Mouse (Mus musculus) embryonic stem cell, embryonic (primary cell): ENCODE measurements at regions not wholly inside any gene's neighbourhood (a gene's known extent, or its start where the extent isn't known, plus 50 kb on each side); places are given as distances from the start of the nearest gene placed in this dataset.

Source experiments
- CTCF ChIA-PET, 4 experiments: fragments of 300-600 bp in 2 of 4; fragments of 350-600 bp in 2 of 4; sonication (Branson Sonifier 250); formaldehyde crosslinking; loops; one replicate each; lab custom pipeline; 2022; ENCODE audit warnings: inconsistent platforms in 2 of 4; lab: Charles Lee
- POLR2A ChIA-PET, 4 experiments: fragments of 300-600 bp in 2 of 4; fragments of 350-600 bp in 2 of 4; sonication (Branson Sonifier 250); formaldehyde crosslinking; loops; one replicate each; lab custom pipeline; 2022; ENCODE audit warnings: antibody characterized with exemption in 4 of 4, inconsistent platforms in 1 of 4; lab: Charles Lee

DNA sequence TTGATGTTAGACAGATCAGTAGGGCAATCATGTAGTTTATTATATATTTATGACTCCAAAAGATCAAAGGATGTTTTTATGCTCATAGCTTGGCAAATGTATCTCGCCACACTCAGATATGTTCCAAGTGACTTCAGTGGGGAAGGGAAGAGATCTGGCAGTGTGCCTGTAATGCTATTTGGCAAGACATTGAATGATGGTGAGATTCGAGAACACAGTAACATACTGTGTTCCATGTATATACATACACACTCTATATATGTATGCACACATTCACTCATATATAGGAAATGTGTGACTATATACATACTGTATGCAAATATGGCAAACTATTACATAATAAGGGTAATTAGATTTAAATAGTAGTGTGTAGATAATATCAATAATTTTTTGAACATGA lies 577.3 kb upstream of the Arrdc4 start:
- POLR2A ChIA-PET, result no interaction called here
- CTCF ChIA-PET, result no interaction called here

DNA sequence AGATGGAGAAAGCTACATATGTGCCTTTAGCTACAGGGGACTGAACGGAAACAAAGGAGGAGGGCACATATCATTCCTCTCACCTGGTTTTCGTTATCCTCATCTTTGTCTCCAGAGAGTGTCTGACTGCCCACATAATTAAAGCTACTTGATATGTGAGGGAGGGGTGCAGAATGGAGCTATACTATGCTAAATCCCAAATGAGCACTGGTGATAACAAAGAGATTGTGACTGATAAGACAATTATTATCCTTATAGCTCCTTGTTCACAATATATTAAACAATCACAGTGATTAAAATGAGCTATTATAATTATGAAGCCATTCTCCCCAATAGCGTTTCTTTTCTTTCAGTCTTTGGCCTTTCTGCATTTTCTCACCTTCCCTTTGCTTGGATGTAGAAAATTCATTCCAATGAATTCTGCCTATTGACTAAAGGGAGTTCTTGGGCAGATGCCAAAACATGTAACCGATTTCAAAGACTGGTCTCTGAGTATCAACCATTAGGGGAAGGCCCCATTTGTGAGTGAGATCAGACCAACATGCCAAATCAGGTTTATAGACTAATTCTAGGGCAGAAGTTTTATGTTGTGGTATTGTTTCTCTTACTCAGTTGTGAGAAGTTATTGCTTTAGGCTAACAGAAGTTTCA lies 528.1 kb upstream of the Arrdc4 start:
- ChIA-PET POLR2A (no interaction called here), CTCF (interaction anchor here in 1 of 4 experiments (0.6 kb wide), 1 partner anchor 490 kb away, joined by 7 read pairs; no protein-coding TSS in a partner anchor)

DNA sequence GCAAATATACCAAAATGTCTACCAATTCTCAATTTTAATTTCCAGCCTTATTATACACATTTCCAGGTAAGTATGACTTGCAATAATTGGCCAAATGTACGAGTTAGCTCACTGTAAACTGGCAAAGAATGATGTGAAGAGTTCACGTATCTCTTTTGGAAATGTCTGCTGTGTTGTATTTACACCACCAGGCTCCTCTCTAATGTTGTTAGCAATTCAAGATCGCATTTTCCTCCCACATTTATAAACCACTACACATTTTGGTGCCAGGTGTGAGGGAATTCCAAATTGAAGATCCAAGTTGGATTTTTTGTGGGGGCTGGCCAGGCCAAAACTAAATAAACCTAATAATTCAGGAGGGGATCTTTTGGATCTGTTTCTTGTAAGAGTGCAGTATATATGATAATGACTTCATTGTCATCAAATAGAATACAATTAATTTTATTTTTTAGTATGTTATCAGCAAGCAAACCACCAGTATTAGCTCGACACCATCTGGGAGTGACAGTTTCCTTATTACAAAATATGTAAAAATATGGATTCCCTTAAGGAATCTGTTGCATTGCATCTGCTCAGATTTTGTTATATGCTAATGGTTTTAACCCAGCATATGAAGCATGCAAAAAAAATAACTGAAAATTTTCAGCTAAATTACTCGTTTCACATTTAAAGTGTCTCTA lies 527.5 kb upstream of the Arrdc4 start:
- ChIA-PET CTCF (interaction anchor here in 2 of 4 experiments (0.6 kb wide), 2 partner anchors 442 to 490 kb away, joined by 3 to 7 read pairs; no protein-coding TSS in a partner anchor), POLR2A (no interaction called here)

DNA sequence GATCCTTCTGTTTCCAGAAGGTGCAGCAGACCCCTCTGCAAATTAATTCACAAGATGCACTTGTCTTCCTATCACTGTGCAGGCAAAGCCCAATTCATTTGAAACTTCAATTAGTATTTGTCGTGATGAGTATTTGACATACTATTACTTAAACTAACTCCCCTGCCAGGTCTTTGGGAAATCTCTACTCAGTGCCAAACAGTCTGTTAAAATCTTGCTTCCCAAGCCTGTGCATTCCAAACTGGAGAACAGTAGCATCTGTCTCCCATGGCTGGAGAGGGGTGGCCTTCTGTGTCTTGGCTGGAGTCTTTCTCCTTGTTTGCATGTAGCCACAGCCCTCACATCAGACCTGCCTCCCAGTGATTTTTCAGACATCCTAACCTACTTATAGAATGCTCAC lies 524.6 kb upstream of the Arrdc4 start:
- POLR2A ChIA-PET, result no interaction called here
- CTCF ChIA-PET, result no interaction called here

DNA sequence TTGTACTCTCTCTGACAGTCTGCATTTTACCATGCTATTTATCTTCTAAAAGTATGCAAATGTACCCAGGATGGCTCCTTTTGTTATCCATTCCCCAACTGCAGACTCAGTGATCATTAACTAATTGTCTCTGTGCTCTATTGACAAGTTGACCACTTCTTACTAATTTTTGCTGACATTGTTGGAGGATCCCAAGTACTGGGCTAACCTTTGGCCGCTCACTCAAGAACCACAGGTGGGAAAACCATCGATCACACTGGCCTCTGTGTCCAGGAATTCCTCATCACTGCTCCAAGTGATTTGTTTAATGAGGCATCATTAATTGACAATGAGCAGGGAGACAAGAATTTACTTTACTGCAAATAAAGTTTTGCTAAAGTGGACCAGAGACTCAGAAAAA lies 495.5 kb upstream of the Arrdc4 start:
- ChIA-PET CTCF (interaction anchor here in 1 of 4 experiments (0.7 kb wide), 1 partner anchor 197 kb away, joined by 13 read pairs; no protein-coding TSS in a partner anchor), POLR2A (no interaction called here)

DNA sequence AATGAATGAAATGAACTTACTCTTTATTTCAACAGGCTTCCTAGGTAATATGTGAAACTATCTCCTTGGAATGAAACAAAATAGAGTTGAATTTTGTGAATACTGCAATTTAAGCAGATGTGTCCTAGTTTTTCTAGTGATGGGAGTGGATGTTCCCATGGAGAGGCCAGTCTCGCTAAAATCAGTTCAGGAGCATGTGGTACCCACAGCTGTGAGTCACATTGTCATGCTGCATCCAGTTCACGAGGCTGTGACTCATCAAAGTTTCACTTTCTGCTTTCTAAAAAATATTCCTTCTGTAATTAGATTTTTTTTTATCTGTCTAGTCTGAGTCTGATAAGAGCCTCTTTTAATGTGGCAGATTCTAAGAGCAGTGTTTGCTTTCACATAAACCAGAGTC lies 484.3 kb upstream of the Arrdc4 start:
- POLR2A ChIA-PET, result no interaction called here
- CTCF ChIA-PET, result no interaction called here

DNA sequence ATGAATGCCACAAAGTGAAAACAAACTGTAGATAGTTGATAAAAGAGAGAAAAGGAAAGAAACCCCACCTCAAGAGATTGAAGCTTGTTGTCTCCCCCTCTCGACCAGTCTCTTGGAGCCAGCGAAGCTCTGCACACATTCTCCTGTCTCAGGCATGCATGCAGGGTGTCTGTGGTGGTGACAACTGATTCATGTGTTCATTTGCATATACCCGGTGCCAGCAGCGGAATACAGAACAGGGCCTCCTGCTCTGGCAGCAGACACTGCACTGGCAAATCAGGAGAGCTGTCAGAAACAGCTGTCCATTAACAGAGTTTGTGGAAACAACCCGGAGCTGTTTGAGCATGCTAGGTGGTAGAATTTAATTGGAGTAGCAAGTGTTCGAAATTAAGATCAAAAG lies 468.8 kb upstream of the Arrdc4 start:
- CTCF ChIA-PET, result interaction anchor here in 1 of 4 experiments (0.5 kb wide), 1 partner anchor 1117 kb away, joined by 3 read pairs; no protein-coding TSS in a partner anchor

More for the DNA sequence above, 468.8 kb upstream of the Arrdc4 start:
- POLR2A ChIA-PET, result no interaction called here
